Mouse (Mus musculus): Measurements from ENCODE around the gene 1700049E17Rik1.
"Not testable (repeated sequence)": the region's sequence is repeated elsewhere in the genome, so short reads cannot be mapped to it uniquely, and the experiment has no call there.

DNA sequence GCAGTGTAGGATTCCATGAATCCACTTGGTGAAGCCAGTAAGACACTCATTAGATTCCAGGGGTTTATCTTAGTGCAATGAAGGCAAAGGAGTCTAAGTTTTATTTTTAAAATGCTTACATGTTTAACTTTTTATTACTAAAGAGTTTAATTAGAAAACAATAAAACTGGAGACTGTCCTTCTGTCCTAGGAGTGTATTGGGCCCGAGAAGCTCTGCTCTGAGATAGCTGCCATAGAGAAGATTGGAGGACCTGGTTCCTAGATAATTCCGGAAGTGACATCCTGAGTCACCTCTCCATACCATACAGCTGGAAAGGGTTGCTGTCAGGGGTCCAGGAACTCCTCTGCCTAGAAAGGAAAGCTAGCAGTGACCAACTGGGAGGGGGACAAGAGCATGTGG, 18.9 kb downstream of the 1700049E17Rik1 start, which contains the start of gene 1700024B05Rik:
- not testable (repeated sequence) for TF ChIP-seq CTCF (IDR thresholded peaks at IDR 0.05; ENCODE audit: borderline replicate concordance, extremely low read depth, insufficient read depth, insufficient read length); POLR2A (IDR thresholded peaks at IDR 0.05; ENCODE audit: borderline replicate concordance, extremely low read depth, insufficient read depth, insufficient read length, poor library complexity, severe bottlenecking)
